17 mouse cellular contexts compared by ENCODE assay signal in the genomic region with DNA sequence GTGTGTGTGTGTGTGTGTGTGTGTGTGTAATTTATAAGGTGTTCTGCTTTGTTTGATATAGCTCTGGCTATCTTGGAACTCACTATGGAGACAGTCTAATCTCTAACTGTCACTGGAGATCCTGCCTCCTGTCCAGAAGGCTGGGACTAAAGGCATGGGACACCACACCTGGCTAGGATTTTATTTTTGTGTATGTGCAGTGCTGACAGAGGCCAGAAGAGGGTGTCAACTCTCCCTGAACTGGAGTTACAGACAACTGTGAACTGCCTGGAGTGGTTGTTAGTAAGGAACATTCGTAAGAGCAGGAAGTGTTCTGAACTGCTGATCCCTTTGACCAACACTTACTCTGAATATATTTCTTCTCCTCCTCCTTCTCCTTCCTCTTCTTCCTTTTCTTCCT. TPM values are rescaled to one million over a fixed set of nuclear protein-coding genes. Genes with fewer than 3 reads are reported as not detected.
DNase-seq lines count a peak whose midpoint lies in the region; ATAC-seq and TF ChIP-seq lines count a peak whose summit lies in the region.
"Had no signal": no experiment of that assay in that cellular context is flagged by ENCODE, and none has a peak within 500 bp of the region (broad histone marks: within the 10 kb centered on the region; RNA-seq: fewer than 3 reads in every experiment).

No protein-coding gene starts in this region.

- H3K36me3 ChIP-seq in forebrain, postnatal 0 days (ENCODE audit: insufficient read depth): no peaks in the 10 kb centered on the region
- H3K36me3 ChIP-seq in forebrain, embryonic 10.5 days (replicated peaks): no peaks in the 10 kb centered on the region
- H3K36me3 ChIP-seq in midbrain, postnatal 0 days (ENCODE audit: insufficient read depth, low read length): no peaks in the 10 kb centered on the region
- no peaks in the 10 kb centered on the region for H3K36me3 ChIP-seq in midbrain, embryonic 14.5 days (ENCODE audit: control insufficient read depth, insufficient read depth, low read length)
- H3K36me3 ChIP-seq: embryonic facial prominence, embryonic 13.5 days; limb, embryonic 13.5 days; midbrain, embryonic 10.5 days had no signal

- no peak overlapping the region for H3K4me3 ChIP-seq in forebrain, postnatal 0 days (ENCODE audit: low read depth, low read length)
- no peak overlapping the region for H3K4me3 ChIP-seq in forebrain, embryonic 10.5 days
- H3K4me3 ChIP-seq in midbrain, postnatal 0 days (ENCODE audit: low read depth, low read length): no peak overlapping the region
- H3K4me3 ChIP-seq in midbrain, embryonic 14.5 days (replicated peaks; ENCODE audit: low read depth, low read length): no peak overlapping the region
- H3K4me3 ChIP-seq: embryonic facial prominence, embryonic 13.5 days; midbrain, embryonic 10.5 days had no signal

- no peak for DNase-seq in forebrain, postnatal 0 days
- no peak for DNase-seq in forebrain, embryonic 10.5 days (ENCODE audit: extremely low spot score, low spot score)
- peak; percentile 14 for DNase-seq in midbrain, postnatal 0 days (ENCODE audit: low spot score)
- no peak for DNase-seq in midbrain, embryonic 14.5 days
- DNase-seq in c-Kit-positive CD71-positive TER-119-positive erythroid progenitor cells, embryonic 14.5 days (ENCODE audit: low spot score): peak; percentile 49
- DNase-seq in naive thymus-derived CD4-positive, alpha-beta T cell, adult 2 months (ENCODE audit: low read depth): peak; percentile 24
- no peak for DNase-seq in urinary bladder, adult 2 months (ENCODE audit: low spot score)
- DNase-seq in urinary bladder, postnatal 4 days (ENCODE audit: low spot score in 2 of 2): no peak
- DNase-seq: adrenal gland, postnatal 10 days; cerebellum, adult 18-20 months; right cerebral cortex, postnatal 4 days had no signal

- peak; percentile 23 for TF ChIP-seq CTCF in forebrain, postnatal 0 days (IDR thresholded peaks at IDR 0.05; ENCODE audit: low read depth)
- TF ChIP-seq CTCF in midbrain, postnatal 0 days (IDR thresholded peaks at IDR 0.05): peak; percentile 47

- 15% methylated on average over 1 of the region's 1 CpGs for WGBS in forebrain, postnatal 0 days
- WGBS in forebrain, embryonic 10.5 days: 29% methylated on average over 1 of the region's 1 CpGs
- WGBS in midbrain, postnatal 0 days: 33% methylated on average over 1 of the region's 1 CpGs
- 28% methylated on average over 1 of the region's 1 CpGs for WGBS in midbrain, embryonic 14.5 days

- H3K4me1 ChIP-seq in forebrain, postnatal 0 days (ENCODE audit: insufficient read depth): no peaks in the 10 kb centered on the region
- peaks cover 28% of the 10 kb centered on the region for H3K4me1 ChIP-seq in forebrain, embryonic 10.5 days
- H3K4me1 ChIP-seq in midbrain, postnatal 0 days (ENCODE audit: insufficient read depth, low read length): no peaks in the 10 kb centered on the region
- no peaks in the 10 kb centered on the region for H3K4me1 ChIP-seq in midbrain, embryonic 14.5 days (ENCODE audit: control insufficient read depth, insufficient read depth, low read length)

- H3K9ac ChIP-seq in forebrain, postnatal 0 days: no peak overlapping the region
- H3K9ac ChIP-seq in midbrain, postnatal 0 days (replicated peaks; ENCODE audit: low read length, poor library complexity, severe bottlenecking): no peak overlapping the region
- H3K9ac ChIP-seq in midbrain, embryonic 14.5 days (replicated peaks; ENCODE audit: low read length): no peak overlapping the region
- H3K9ac ChIP-seq: embryonic facial prominence, embryonic 13.5 days; hindbrain, embryonic 14.5 days; limb, embryonic 13.5 days had no signal

- no peak overlapping the region for H3K4me2 ChIP-seq in forebrain, postnatal 0 days (ENCODE audit: low read depth)
- H3K4me2 ChIP-seq in midbrain, postnatal 0 days (ENCODE audit: low read depth, low read length, poor library complexity, severe bottlenecking): no peak overlapping the region
- H3K4me2 ChIP-seq in midbrain, embryonic 14.5 days (ENCODE audit: low read length): no peak overlapping the region
- H3K4me2 ChIP-seq: embryonic facial prominence, embryonic 13.5 days; hindbrain, embryonic 14.5 days; limb, embryonic 13.5 days had no signal

- ATAC-seq in forebrain, postnatal 0 days: no peak
- no peak for ATAC-seq in midbrain, postnatal 0 days (ENCODE audit: low FRiP score)
- ATAC-seq in midbrain, embryonic 14.5 days (ENCODE audit: low FRiP score, low TSS enrichment): no peak

- no peak overlapping the region for H3K27ac ChIP-seq in forebrain, postnatal 0 days (ENCODE audit: low read depth, low read length)
- no peak overlapping the region for H3K27ac ChIP-seq in forebrain, embryonic 10.5 days
- no peak overlapping the region for H3K27ac ChIP-seq in midbrain, postnatal 0 days (ENCODE audit: low read depth, low read length)
- H3K27ac ChIP-seq in midbrain, embryonic 14.5 days (replicated peaks; ENCODE audit: low read depth, low read length): no peak overlapping the region
- H3K27ac ChIP-seq: embryonic facial prominence, embryonic 13.5 days; hindbrain, embryonic 14.5 days; limb, embryonic 13.5 days; midbrain, embryonic 10.5 days had no signal

- 0 out of 2 replicates have a peak, but pooled peaks cover 3% of the 10 kb centered on the region for H3K9me3 ChIP-seq in forebrain, postnatal 0 days (ENCODE audit: low read length)
- H3K9me3 ChIP-seq in forebrain, embryonic 10.5 days: 0 out of 2 replicates have a peak, but pooled peaks cover 5% of the 10 kb centered on the region
- H3K9me3 ChIP-seq in midbrain, postnatal 0 days (ENCODE audit: low read length): no peaks in the 10 kb centered on the region
- H3K9me3 ChIP-seq in midbrain, embryonic 14.5 days (ENCODE audit: control insufficient read depth, low read length): no peaks in the 10 kb centered on the region; the same call in 1 of the 2 replicates
- H3K9me3 ChIP-seq: limb, embryonic 13.5 days had no signal

- H3K27me3 ChIP-seq in forebrain, postnatal 0 days (ENCODE audit: insufficient read depth, low read length): peaks cover 84% of the 10 kb centered on the region
- peaks cover 99% of the 10 kb centered on the region for H3K27me3 ChIP-seq in forebrain, embryonic 10.5 days (ENCODE audit: poor library complexity, severe bottlenecking)
- H3K27me3 ChIP-seq in midbrain, postnatal 0 days (ENCODE audit: insufficient read depth, low read length): peaks cover 82% of the 10 kb centered on the region
- peaks cover 92% of the 10 kb centered on the region for H3K27me3 ChIP-seq in midbrain, embryonic 14.5 days (ENCODE audit: control insufficient read depth, insufficient read depth, low read length)

RNA-seq across cellular contexts. Expression of a gene that starts 49.1 kb away (rescaled TPM):
- not detected in 2 replicates for total RNA-seq in forebrain, postnatal 0 days (2014; rRNA removed)
- not detected in 2 replicates for polyA plus RNA-seq in forebrain, postnatal 0 days (2015; fragmentation: Nextera tagmentation; extraction: Ambion mirVana)
- 0.20 TPM in 1 of 2 replicates, not detected in the other for polyA plus RNA-seq in forebrain, embryonic 10.5 days (2016; fragmentation: Nextera tagmentation; extraction: Ambion mirVana)
- total RNA-seq in midbrain, postnatal 0 days (2014; rRNA removed): not detected in 2 replicates
- polyA plus RNA-seq in midbrain, postnatal 0 days (2015; fragmentation: Nextera tagmentation; extraction: Ambion mirVana): not detected in 2 replicates
- not detected in 2 replicates for polyA plus RNA-seq in midbrain, embryonic 14.5 days (2014; fragmentation: Nextera tagmentation; extraction: Ambion mirVana)
- polyA plus RNA-seq in urinary bladder, adult 2 months (2012; rRNA removed): 0.15 and 0.29 TPM in 2 replicates
- total RNA-seq: adrenal gland, postnatal 10 days; layer of hippocampus, adult 8-10 months had no signal
- polyA plus RNA-seq: hindbrain, embryonic 14.5 days; limb, embryonic 13.5 days; neural tube, embryonic 14.5 days had no signal

Comparison
In these comparisons a context has a peak if more than half of its experiments do, and no peak if none do; other contexts are left out.
1. DNase-seq: peak in midbrain, postnatal 0 days (single experiment), c-Kit-positive CD71-positive TER-119-positive erythroid progenitor cells, embryonic 14.5 days (single experiment) and naive thymus-derived CD4-positive, alpha-beta T cell, adult 2 months (single experiment); none in forebrain, postnatal 0 days (single experiment), forebrain, embryonic 10.5 days (single experiment), midbrain, embryonic 14.5 days (single experiment), urinary bladder, adult 2 months (single experiment) and urinary bladder, postnatal 4 days (0 of 2).